Mouse (Mus musculus) E14TG2a.4 (cell line): ENCODE data around the gene Trmt112.

Source experiments
- H3K27me3 ChIP-seq: 2 replicates; pipeline ENCODE4 v1.6.1; 2014; ENCODE audit warnings: low read length, control low read depth; ENCODE audit not compliant: insufficient read depth
- H3K36me3 ChIP-seq: 2 replicates; pipeline ENCODE4 v1.6.1; 2014; ENCODE audit warnings: low read length, control low read depth; ENCODE audit not compliant: insufficient read depth
- H3K4me1 ChIP-seq: replicated peaks from 2 replicates; pipeline ENCODE4 v1.6.1; 2014; ENCODE audit warnings: low read depth, low read length, control low read depth
- H3K4me3 ChIP-seq: replicated peaks from 2 replicates; pipeline ENCODE4 v1.5.1; 2014; ENCODE audit warnings: mild to moderate bottlenecking, low read length
- H3K9me3 ChIP-seq: 2 replicates; pipeline ENCODE4 v1.6.1; 2014; ENCODE audit warnings: low read length, control low read depth
- CTCF ChIP-seq: conservative IDR thresholded peaks from 2 replicates; pipeline ENCODE4 v1.5.1; 2014; ENCODE audit warnings: low read length
- NANOG ChIP-seq: IDR thresholded peaks from 2 replicates; pipeline ENCODE4 v1.6.1; 2014; ENCODE audit warnings: borderline replicate concordance, low read length, mixed read lengths
- POU5F1 ChIP-seq: IDR thresholded peaks from 2 replicates; pipeline ENCODE4 v1.6.1; 2014; ENCODE audit warnings: low read length, borderline replicate concordance

Gene Trmt112

GRCm38 (mm10) chr19:6912205-6912970, 2.9 kb downstream of the Trmt112 start:
- H3K4me3 ChIP-seq = no peak overlapping the region
- peaks cover 48% of the 10 kb centered on the region for H3K36me3 ChIP-seq
- no peaks in the 10 kb centered on the region for H3K9me3 ChIP-seq
- TF ChIP-seq POU5F1 (no peak), NANOG (no peak), CTCF (no peak)
- H3K4me1 ChIP-seq = peaks cover 68% of the 10 kb centered on the region
- no peaks in the 10 kb centered on the region for H3K27me3 ChIP-seq

GRCm38 (mm10) chr19:6913036-6913435, 3.5 kb downstream of the Trmt112 start:
- Histone ChIP-seq H3K4me3 (no peak overlapping the region), H3K36me3 (peaks cover 41% of the 10 kb centered on the region), H3K27me3 (no peaks in the 10 kb centered on the region), H3K9me3 (no peaks in the 10 kb centered on the region), H3K4me1 (peaks cover 62% of the 10 kb centered on the region)
- TF ChIP-seq POU5F1 = no peak
- no peak for TF ChIP-seq NANOG
- TF ChIP-seq CTCF = no peak

GRCm38 (mm10) chr19:6913991-6914390, 4.5 kb downstream of the Trmt112 start:
- H3K27me3 ChIP-seq = no peaks in the 10 kb centered on the region
- no peaks in the 10 kb centered on the region for H3K9me3 ChIP-seq
- peak overlapping the region; percentile 65 for H3K4me3 ChIP-seq
- H3K36me3 ChIP-seq = peaks cover 47% of the 10 kb centered on the region
- TF ChIP-seq NANOG = no peak
- no peak for TF ChIP-seq CTCF
- no peak for TF ChIP-seq POU5F1
- peaks cover 52% of the 10 kb centered on the region for H3K4me1 ChIP-seq

DNA sequence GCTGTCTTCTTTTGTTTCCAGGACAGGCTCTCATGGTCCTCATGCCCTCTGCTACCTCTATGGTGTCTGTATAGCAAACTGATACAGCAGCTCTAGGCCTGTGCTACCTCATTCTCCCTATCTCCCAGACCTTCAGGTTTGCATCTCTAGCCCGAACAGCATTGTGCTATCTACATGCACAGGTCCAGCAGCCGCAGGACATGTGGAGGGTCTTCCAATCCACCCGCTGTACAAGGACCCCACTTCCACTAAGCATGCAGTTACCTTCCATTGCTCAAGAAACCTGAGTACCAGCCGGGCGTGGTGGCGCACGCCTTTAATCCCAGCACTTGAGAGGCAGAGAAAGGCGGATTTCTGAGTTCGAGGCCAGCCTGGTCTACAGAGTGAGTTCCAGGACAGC, 5.0 kb downstream of the Trmt112 start:
- TF ChIP-seq POU5F1 (no peak), CTCF (no peak), NANOG (no peak)

DNA sequence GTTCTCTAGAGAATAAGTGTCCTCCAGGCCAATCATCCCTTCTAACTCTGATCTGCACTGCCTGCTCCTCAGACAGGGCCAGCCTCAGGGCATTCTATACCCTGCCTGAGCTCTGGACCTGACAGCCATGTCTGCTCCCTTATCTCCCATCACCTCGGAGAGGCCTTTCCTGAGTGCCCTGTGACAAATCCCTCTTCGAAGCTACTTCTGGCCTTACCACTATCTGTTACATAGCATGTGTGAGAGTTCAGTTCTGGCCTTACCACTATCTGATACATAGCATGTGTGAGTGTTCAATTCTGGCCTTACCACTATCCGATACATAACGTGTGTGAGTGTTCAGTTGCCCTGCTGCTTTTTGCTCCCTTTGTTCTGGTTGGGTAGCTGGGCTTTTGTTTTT, 5.8 kb downstream of the Trmt112 start:
- Histone ChIP-seq H3K4me1 (peaks cover 62% of the 10 kb centered on the region), H3K9me3 (no peaks in the 10 kb centered on the region), H3K36me3 (peaks cover 59% of the 10 kb centered on the region), H3K4me3 (no peak overlapping the region), H3K27me3 (no peaks in the 10 kb centered on the region)
- TF ChIP-seq POU5F1 (no peak), CTCF (no peak), NANOG (no peak)

More for the DNA sequence above, 5.0 kb downstream of the Trmt112 start:
- peaks cover 53% of the 10 kb centered on the region for H3K36me3 ChIP-seq
- H3K4me1 ChIP-seq = peaks cover 54% of the 10 kb centered on the region
- no peaks in the 10 kb centered on the region for H3K27me3 ChIP-seq
- H3K4me3 ChIP-seq = peak overlapping the region; percentile 65; the same call in 1 of the 2 replicates
- H3K9me3 ChIP-seq = no peaks in the 10 kb centered on the region

GRCm38 (mm10) chr19:6916496-6916895, 7.0 kb downstream of the Trmt112 start:
- no peak for TF ChIP-seq NANOG
- TF ChIP-seq POU5F1 = no peak
- no peak for TF ChIP-seq CTCF
- Histone ChIP-seq H3K36me3 (peaks cover 53% of the 10 kb centered on the region), H3K4me3 (no peak overlapping the region), H3K9me3 (no peaks in the 10 kb centered on the region), H3K27me3 (no peaks in the 10 kb centered on the region), H3K4me1 (peaks cover 63% of the 10 kb centered on the region)

DNA sequence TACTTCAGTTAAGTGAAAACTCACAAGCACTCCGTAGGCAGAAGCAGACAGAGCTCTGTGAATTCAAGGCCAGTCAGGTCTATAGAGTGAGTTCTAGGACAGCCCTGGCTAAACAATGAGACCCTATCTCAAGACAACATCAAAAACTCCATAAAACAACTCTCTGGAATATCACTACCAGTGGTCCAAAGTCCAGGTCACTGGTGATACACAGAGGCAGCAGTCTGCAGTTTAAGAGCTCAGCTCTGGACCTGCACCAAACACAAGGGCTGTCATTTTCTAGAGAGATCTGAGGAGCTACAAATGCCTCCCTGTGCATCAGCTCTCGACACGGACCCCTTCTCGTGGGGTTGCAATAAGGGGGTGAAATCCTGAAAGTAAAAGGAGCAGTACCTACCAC, 8.8 kb downstream of the Trmt112 start:
- peaks cover 58% of the 10 kb centered on the region for H3K4me1 ChIP-seq
- peaks cover 9% of the 10 kb centered on the region for H3K27me3 ChIP-seq
- no peak for TF ChIP-seq NANOG
- no peak for TF ChIP-seq POU5F1
- TF ChIP-seq CTCF = no peak
- H3K4me3 ChIP-seq = no peak overlapping the region
- H3K36me3 ChIP-seq = peaks cover 34% of the 10 kb centered on the region
- H3K9me3 ChIP-seq = no peaks in the 10 kb centered on the region

DNA sequence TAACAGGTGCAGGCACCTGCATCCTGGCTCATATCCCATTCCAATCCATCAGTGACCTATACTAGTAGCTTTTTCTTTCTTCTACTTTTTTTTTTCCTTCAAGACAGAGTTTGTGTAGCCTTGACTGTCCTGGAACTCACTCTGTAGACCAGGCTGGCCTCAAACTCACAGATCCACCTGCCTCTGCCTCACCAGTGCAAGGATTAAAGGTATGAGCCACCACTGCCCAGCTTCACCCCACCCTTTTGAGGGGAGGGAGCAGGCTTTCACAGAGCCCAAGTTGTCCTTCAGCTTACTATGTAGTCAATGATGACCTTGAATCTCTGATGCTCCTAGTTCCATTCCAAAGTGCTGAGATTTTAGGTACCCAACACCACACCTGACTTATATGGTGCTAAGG, 9.9 kb downstream of the Trmt112 start:
- H3K36me3 ChIP-seq = peaks cover 32% of the 10 kb centered on the region
- TF ChIP-seq CTCF (no peak), POU5F1 (no peak), NANOG (no peak)

More for the DNA sequence above, 9.9 kb downstream of the Trmt112 start:
- Histone ChIP-seq H3K4me1 (peaks cover 52% of the 10 kb centered on the region), H3K4me3 (no peak overlapping the region), H3K27me3 (peaks cover 19% of the 10 kb centered on the region), H3K9me3 (no peaks in the 10 kb centered on the region)
